Mouse (Mus musculus) left cerebral cortex, postnatal 36 days (tissue): ENCODE data around the gene Gm2974. TPM values are rescaled to one million over a fixed set of nuclear protein-coding genes. Genes with fewer than 3 reads are reported as not detected.
A peak's percentile ranks its signal among the peaks of the same experiment; 100 is the strongest.
"Not testable (repeated sequence)": the region's sequence is repeated elsewhere in the genome, so short reads cannot be mapped to it uniquely, and the experiment has no call there.

Experiments used
- DNase-seq, 2 experiments: peaks; one replicate each; pipeline ENCODE4 v3.0.0; 2021 to 2022; ENCODE audit warnings: low spot score in 2 of 2, mixed read lengths in 1 of 2
- intact Hi-C: fragments of 180-260 bp; cut with DNase I; formaldehyde crosslinking; loops from one replicate; pipeline ENCODE4 v1.15.1; 2025
- total RNA-seq, 2 experiments: library from RNA; stranded (reverse); gene quantifications; 2 replicates each; pipeline ENCODE4 v1.2.3; 2021

Gene Gm2974
- 1 to 10 TPM in 1 of 2 experiments, under 1 TPM in 1; 0.99 to 1.2 TPM for total RNA-seq

DNA sequence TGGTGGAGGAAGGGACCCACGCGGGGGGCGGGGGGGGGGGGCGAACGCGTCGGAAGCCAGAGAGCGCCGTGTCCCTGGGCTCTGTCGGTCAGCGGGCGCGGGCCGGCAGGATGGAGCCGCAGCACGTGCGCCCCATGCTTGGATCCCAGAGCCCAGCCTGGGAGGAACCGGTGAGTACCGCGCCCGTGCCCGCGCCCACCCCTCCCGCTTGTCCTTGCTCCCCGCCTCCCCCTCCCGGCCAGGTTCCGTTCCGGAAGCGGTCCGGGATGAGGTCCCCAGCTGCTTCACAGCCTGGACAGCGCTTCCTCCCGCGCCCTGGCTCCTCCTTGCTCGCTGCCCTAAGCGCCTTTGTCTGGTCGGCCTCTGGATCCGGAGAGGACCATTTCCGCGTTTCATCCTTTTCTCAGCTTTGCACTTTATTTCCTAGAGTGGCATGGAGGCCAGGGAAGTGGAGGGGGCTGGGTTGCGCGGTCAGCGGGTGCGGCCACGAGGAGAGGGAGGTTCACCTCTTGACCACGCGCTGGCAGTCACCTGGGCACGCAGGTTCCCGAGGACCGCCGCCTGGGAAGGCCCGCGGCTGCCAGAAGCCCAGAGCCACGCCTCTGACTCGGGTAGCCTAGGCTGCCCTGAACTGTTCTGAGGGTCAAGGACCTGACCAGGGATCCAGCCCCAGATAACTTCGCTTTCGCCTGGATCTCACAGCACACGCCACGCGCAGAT, at the start of gene Gm2974:
TSS of gene Gm2974 (plus strand) at position 86 of the 720 bp plus-strand sequence.
- peak; percentile 4 to 5 for DNase-seq

DNA sequence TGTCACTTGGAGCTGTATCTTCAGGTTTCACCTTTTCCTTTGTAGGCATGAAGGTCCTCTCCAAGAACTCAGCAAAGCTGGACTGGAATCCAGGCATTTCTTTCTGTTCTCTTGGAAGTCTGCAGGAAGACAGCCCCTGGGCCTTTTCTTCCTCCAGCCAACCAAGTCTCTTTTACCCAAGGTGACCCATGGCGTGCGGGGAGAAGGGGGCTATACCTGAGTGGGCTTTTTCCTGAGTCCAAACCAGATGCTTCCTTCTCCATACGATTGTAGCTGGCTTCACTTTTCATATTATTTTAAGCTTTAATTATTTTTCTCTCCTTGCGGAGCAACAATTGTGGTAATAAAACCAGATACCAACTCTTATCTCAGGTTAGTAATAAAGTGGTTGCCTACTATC, 40.7 kb upstream of the Gm2974 start:
- intact Hi-C loops, DNase-seq: not testable (repeated sequence)

More for the DNA sequence above, at the start of gene Gm2974:
- intact Hi-C loops, result not testable (repeated sequence)

DNA sequence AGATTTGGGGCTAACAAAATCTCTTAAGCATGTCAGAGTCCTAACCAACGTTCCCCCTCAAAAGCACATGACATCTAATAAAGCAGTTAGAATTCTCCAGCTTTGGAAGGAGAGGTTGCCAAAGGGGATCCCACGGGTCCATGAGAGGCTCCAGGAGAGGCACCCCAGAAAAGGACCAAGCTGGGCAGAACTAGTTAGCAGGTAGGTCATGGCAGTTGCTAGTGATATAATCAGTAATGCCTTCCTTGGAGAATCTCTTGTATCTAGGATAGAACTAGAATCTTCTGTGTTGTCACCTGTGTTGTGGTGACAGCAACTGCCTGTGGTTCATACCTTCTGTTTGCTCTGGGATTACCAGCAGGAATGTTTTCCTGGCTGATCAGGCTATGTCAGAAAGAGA, 17.6 kb upstream of the Gm2974 start, which contains the start of gene Gm3127:
TSS of gene Gm3127 (plus strand) at position 301 of the 400 bp plus-strand sequence.
- intact Hi-C loops, DNase-seq: not testable (repeated sequence)

DNA sequence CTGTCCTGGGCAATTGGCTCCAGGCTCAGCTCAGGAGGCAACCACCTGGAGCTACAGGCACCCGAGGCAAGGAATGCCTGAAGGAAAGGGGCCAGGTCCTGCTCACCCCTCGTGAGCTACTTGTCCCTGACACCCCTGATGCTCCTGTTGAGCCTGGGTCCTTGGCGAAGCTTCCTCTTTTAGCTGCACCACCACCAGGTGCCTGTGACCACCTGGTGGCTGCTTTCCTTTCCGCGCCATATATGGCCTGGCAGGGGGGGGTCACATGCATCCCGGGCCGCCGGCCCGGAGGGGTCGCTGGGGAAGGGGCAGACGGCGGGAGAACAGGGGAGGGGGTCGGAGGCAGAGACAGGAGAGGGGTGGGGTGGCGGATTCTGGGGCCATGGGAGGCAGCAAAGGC, 346 bp upstream of the Gm2974 start:
- peak in 1 of 2 experiments; percentile 5 for DNase-seq
- intact Hi-C loops, result not testable (repeated sequence)

DNA sequence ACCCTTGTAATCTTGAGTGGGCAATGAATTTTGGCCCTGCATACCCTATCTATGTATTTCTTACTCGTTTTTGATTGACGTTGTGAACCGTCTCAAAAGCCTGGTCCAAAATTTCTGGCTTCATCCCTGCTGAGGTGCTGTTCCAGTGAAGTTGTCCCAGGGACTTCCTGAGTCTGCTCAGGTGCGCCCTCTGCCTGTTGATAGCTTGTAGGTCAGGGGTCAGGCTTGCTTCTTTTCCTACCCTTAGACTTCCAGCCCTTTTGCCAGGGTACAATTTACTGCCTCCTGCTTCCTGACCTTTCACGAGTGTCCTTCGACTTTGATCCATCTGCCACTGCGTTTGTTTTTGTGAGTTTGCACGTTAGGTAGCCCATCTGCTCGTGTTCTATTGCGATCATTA, 999 bp downstream of the Gm2974 start:
- DNase-seq, intact Hi-C loops: not testable (repeated sequence)

DNA sequence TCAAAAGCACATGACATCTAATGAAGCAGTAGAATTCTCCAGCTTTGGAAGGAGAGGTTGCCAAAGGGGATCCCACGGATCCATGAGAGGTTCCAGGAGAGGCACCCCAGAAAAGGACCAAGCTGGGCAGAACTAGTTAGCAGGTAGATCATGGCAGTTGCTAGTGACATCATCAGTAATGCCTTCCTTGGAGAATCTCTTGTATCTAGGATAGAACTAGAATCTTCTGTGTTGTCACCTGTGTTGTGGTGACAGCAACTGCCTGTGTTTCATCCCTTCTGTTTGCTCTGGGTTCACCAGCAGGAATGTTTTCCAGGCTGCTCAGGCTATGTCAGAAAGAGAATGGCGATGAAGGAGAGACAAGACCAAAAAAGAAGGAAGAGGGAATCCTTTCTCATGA, 67.0 kb downstream of the Gm2974 start, which contains the start of gene Gm3138:
TSS of gene Gm3138 (plus strand) at position 301 of the 400 bp plus-strand sequence.
- DNase-seq, intact Hi-C loops: not testable (repeated sequence)

Other genes with a start within 250 kb of the Gm2974 start
- gene Gm3095, start 219.0 kb upstream of the Gm2974 start, total RNA-seq, result under 1 TPM in 1 of 2 experiments, not detected in 1; 0.29 TPM
- not detected for gene Gm3099, start 184.2 kb upstream of the Gm2974 start, total RNA-seq
- 1 to 10 TPM; 1.8 to 2.5 TPM for gene Gm5796, start 158.6 kb upstream of the Gm2974 start, total RNA-seq
- under 1 TPM; 0.27 to 0.41 TPM for gene Gm3115, start 98.5 kb upstream of the Gm2974 start, total RNA-seq
- gene Gm8108, start 72.0 kb upstream of the Gm2974 start, total RNA-seq, result 1 to 10 TPM; 2.4 to 3.7 TPM
- gene Gm3127, start 17.5 kb upstream of the Gm2974 start, total RNA-seq, result not detected
- not detected for gene Gm3138, start 67.1 kb downstream of the Gm2974 start, total RNA-seq
- not detected for gene Gm3149, start 134.7 kb downstream of the Gm2974 start, total RNA-seq
- under 1 TPM; 0.54 to 0.75 TPM for gene 2610042L04Rik, start 152.2 kb downstream of the Gm2974 start, total RNA-seq
- gene Gm3159, start 214.9 kb downstream of the Gm2974 start, total RNA-seq, result not detected
- gene Gm3164, start 232.9 kb downstream of the Gm2974 start, total RNA-seq, result not detected
- gene Gm3173, start 248.4 kb downstream of the Gm2974 start, total RNA-seq, result not detected